Mouse (Mus musculus) ES-Bruce4 (cell line): ENCODE data around the gene Xxylt1. TPM values are rescaled to one million over a fixed set of nuclear protein-coding genes. Genes with fewer than 3 reads are reported as not detected.

Experiments used
- H3K27ac ChIP-seq: 2 replicates; pipeline ENCODE4 v1.5.1; 2012; ENCODE audit warnings: low read length, inconsistent platforms; ENCODE audit not compliant: insufficient read depth
- H3K27me3 ChIP-seq: 2 replicates; pipeline ENCODE4 v1.6.1; 2012; ENCODE audit warnings: mild to moderate bottlenecking, low read length, inconsistent platforms; ENCODE audit not compliant: control insufficient read depth, poor library complexity, insufficient read depth, severe bottlenecking
- H3K36me3 ChIP-seq: 2 replicates; pipeline ENCODE4 v1.6.1; 2012; ENCODE audit warnings: inconsistent platforms, mild to moderate bottlenecking, low read length, moderate library complexity; ENCODE audit not compliant: control insufficient read depth, poor library complexity, insufficient read depth, severe bottlenecking
- H3K4me1 ChIP-seq: one replicate; pipeline ENCODE4 v1.8.1; 2011; ENCODE audit warnings: low read length; ENCODE audit not compliant: control insufficient read depth, insufficient read depth
- H3K4me3 ChIP-seq: 2 replicates; pipeline ENCODE4 v1.5.1; 2011; ENCODE audit warnings: low read depth, mild to moderate bottlenecking, low read length
- H3K9ac ChIP-seq: 2 replicates; pipeline ENCODE4 v1.6.1; 2012; ENCODE audit warnings: low read depth, mild to moderate bottlenecking, inconsistent platforms; ENCODE audit not compliant: poor library complexity, severe bottlenecking
- H3K9me3 ChIP-seq: replicated peaks from 2 replicates; pipeline ENCODE4 v1.6.1; 2012; ENCODE audit warnings: mild to moderate bottlenecking, low read length, inconsistent platforms; ENCODE audit not compliant: control insufficient read depth, poor library complexity, insufficient read depth, severe bottlenecking
- CTCF ChIP-seq: IDR thresholded peaks from one replicate; pipeline ENCODE4 v1.8.1; 2011; ENCODE audit warnings: low read depth, low read length
- EP300 ChIP-seq: IDR thresholded peaks from 2 replicates; pipeline ENCODE4 v1.6.1; 2011; ENCODE audit warnings: low read depth, low read length; ENCODE audit not compliant: insufficient read depth
- POLR2A ChIP-seq: IDR thresholded peaks from one replicate; pipeline ENCODE4 v1.8.1; 2011; ENCODE audit warnings: low read length; ENCODE audit not compliant: insufficient read depth
- polyA plus RNA-seq: library from polyadenylated mRNA; stranded (reverse); fragments of >200 nt; gene quantifications from 2 replicates; pipeline ENCODE4 v1.2.4, GENCODE M21; 2011; ENCODE audit warnings: low read depth; ENCODE audit not compliant: missing spikeins, insufficient read depth, insufficient read length

Xxylt1 gene
- polyA plus RNA-seq, 1 experiment, result 15.7 TPM

DNA sequence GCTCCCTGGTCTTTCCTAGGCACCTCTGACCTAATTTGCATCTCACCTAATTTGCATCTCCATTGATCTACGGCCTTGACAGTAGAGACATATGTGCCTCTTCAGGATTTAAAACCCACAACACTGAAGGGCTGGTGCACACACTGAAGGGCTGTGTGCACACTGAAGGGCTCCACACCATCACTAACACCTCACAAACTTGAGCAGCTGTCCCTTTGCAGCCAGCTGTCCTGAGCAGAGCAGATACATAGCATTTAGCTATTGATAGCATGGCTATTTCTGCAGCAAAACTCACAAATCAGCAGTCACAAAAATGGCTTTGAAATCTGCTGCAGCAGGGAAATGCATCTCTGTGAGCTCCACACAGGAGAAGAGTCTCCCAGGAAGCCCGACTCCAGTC is 90.6 kb downstream of the Xxylt1 start:
- TF ChIP-seq EP300, result no peak
- no peak overlapping the region for H3K4me3 ChIP-seq
- no peaks in the 10 kb centered on the region for H3K9me3 ChIP-seq
- H3K27me3 ChIP-seq, result no peaks in the 10 kb centered on the region
- no peak overlapping the region for H3K27ac ChIP-seq
- H3K9ac ChIP-seq, result no peak overlapping the region
- no peaks in the 10 kb centered on the region for H3K36me3 ChIP-seq
- H3K4me1 ChIP-seq, result no peaks in the 10 kb centered on the region

- H3K27me3 ChIP-seq, result no peaks in the 10 kb centered on the region
- TF ChIP-seq CTCF (no peak), POLR2A (no peak), EP300 (no peak)
- H3K36me3 ChIP-seq, result no peaks in the 10 kb centered on the region
Observed at GRCm38 (mm10) chr16:30988225-30988624, 93.0 kb downstream of the Xxylt1 start.

DNA sequence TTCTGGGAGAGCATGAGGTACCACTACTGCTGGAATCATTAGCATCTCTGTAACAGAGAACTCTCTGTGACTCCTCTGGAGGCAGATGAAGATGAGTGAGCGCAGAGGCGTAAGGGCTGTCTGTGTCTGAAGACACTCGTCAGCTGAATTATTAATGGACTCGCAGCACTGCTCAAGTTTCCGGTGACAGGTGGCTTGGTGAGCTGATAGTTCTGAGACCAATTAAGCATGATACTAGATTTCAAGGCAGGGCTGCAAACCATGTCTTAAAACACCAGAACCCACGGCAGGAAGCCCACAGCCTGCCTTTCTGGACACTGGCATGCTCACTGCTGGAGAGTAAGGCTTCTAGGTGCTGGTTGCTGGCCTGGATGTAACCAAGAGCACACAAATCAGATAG is 93.5 kb downstream of the Xxylt1 start:
- TF ChIP-seq POLR2A (no peak), EP300 (no peak), CTCF (no peak)
- H3K36me3 ChIP-seq, result no peaks in the 10 kb centered on the region

More at GRCm38 (mm10) chr16:30988225-30988624, 93.0 kb downstream of the Xxylt1 start:
- Histone ChIP-seq H3K4me3 (no peak overlapping the region), H3K9me3 (no peaks in the 10 kb centered on the region), H3K4me1 (no peaks in the 10 kb centered on the region), H3K9ac (no peak overlapping the region), H3K27ac (no peak overlapping the region)

DNA sequence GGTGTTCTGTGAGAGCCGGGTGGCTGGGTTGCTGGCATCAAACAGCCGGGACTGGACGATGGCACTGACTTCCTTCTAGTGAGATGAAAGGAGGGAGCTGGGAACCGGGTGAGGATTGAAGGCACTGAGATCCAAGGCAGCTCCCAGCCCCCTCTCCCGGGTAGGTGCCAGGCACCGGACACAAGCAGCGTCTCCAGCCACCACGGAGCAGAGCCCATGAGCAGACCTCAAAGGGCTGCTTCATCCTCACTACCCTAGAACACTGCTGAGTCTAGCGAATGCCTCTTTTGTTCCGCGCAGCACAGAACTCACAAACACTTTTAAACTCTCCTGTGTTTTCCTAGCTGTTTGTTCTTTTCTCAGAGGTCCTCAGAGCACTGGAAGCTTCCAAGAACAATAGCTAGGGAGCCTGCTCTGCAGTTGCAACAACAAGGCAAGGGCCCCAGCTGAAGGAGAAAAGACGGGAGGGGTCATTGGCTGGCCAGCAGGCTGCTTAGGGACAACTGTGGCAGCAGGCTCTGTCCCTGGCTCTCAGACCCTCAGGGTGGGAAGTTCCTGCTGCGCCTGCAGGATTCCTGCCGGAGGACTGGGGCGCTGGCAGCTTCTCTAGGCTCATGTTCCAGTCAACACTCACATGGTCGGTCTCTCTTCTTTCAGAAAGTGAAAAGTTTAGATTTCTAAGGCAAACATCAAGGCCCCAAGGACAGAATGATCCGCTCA is 96.2 kb downstream of the Xxylt1 start:
- H3K9ac ChIP-seq, result no peak overlapping the region
- no peak overlapping the region; the same call in 1 of the 2 replicates for H3K4me3 ChIP-seq
- H3K4me1 ChIP-seq, result no peaks in the 10 kb centered on the region
- H3K9me3 ChIP-seq, result no peaks in the 10 kb centered on the region
- no peak overlapping the region for H3K27ac ChIP-seq
- no peaks in the 10 kb centered on the region for H3K36me3 ChIP-seq
- TF ChIP-seq CTCF, result no peak
- TF ChIP-seq EP300, result no peak
- TF ChIP-seq POLR2A, result no peak
- H3K27me3 ChIP-seq, result no peaks in the 10 kb centered on the region

More for the DNA sequence above, 93.5 kb downstream of the Xxylt1 start:
- Histone ChIP-seq H3K27ac (no peak overlapping the region), H3K4me1 (no peaks in the 10 kb centered on the region), H3K9me3 (no peaks in the 10 kb centered on the region), H3K4me3 (no peak overlapping the region), H3K9ac (no peak overlapping the region), H3K27me3 (no peaks in the 10 kb centered on the region)

DNA sequence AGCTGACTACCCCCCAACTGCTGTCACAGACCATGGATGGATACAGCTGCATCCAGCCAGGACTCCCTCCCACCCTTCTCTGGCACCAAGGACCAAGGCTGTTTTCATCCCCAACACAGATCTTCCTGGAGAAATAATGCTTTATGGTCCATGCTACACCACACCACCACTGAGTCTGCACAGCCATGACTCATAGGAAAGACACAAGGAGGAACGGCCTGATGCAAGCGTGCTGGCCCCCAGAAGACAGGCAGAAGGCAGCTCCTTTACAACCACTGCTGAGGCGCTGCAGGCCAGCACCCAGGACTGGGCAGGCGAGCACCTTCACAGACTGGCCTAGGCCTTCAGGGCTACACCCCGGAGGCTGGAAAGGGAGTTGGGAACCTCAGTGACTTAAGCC is 97.1 kb downstream of the Xxylt1 start:
- H3K9ac ChIP-seq, result no peak overlapping the region
- no peak for TF ChIP-seq POLR2A
- no peak for TF ChIP-seq EP300
- TF ChIP-seq CTCF, result no peak
- H3K27ac ChIP-seq, result no peak overlapping the region
- H3K36me3 ChIP-seq, result no peaks in the 10 kb centered on the region
- H3K4me3 ChIP-seq, result no peak overlapping the region
- H3K27me3 ChIP-seq, result no peaks in the 10 kb centered on the region
- H3K9me3 ChIP-seq, result no peaks in the 10 kb centered on the region
- H3K4me1 ChIP-seq, result no peaks in the 10 kb centered on the region

- no peak for TF ChIP-seq CTCF
- no peak for TF ChIP-seq POLR2A
- TF ChIP-seq EP300, result no peak
- Histone ChIP-seq H3K4me1 (no peaks in the 10 kb centered on the region), H3K9me3 (no peaks in the 10 kb centered on the region), H3K4me3 (no peak overlapping the region), H3K9ac (no peak overlapping the region), H3K27ac (no peak overlapping the region), H3K27me3 (no peaks in the 10 kb centered on the region), H3K36me3 (no peaks in the 10 kb centered on the region)
Observed at GRCm38 (mm10) chr16:30983699-30984098, 97.5 kb downstream of the Xxylt1 start.
